Mouse (Mus musculus) mature B cell (primary cell): ENCODE data around the gene Rnf10.

Experiments
- in situ Hi-C: fragments of 300-500 bp; cut with MboI; formaldehyde crosslinking; loops from 2 replicates; pipeline ENCODE4 v1.14.3; 2019

The Rnf10 gene

DNA sequence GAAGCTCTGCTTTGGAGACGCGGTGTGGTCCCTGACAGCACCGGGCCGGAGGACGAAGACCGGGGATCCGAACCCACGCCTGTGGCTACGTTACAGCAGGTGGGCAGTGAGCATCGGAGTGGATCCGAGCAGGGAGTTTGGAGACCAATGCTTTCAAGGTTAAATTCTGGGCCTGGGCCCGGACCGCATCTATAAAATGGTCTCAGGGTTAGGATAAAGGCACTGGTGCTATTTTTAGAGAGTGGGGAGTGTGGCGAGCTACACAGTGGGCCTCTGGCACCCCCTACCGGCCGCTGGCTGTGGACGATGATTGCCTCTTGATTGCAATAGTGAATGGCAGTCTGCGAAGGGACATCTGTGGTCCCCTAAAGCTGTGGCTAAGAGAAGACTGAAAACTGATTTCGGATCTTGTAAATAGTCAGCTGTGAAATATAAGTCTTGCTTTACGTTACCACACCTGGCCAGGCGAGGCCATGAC is 36.9 kb downstream of the Rnf10 start, which contains the start of gene Pop5:
Pop5 (plus strand) TSS at position 51 of the 478 bp plus-strand sequence.
- in situ Hi-C loops, result no loop called here

DNA sequence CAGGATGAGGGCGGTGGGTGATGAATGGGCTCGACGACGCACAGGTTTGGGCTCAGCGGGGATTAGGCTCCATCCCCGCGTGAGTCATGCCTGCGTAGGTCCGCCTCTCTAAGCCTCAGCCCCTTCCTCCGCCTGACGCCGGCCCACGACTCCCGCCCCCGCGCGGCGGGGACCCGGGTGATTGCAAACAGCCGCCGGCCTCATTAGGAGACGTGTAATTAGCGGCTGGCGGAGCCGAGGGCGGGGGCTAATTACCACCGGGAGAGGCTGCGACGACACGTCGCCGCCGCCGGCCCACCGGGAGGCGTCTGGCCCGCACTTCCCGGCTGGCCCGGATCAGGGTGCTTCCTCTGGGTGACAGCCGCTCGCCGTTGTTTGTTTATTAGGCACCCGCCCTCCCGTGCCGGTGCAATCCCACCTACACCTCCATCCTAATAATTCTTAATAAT is 37.4 kb downstream of the Rnf10 start:
- in situ Hi-C loops, result no loop called here

DNA sequence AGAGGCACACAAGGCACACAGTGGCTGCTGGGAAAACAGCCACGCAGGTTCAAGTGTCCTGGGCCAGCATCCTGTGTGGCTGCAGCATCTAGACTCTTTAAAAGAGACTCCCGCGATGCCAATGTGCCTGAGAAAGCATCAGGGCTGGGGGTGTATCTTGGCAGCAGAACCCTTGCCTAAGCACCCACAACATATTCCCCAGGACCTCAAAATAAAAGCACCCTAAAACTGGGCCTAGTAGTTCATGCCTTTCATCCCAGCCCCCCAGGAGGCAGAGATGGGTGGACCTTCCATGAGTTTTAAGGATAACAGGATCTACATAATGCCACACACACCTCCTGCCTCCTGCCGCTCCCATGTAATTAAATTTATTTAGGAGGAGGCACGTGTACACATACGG is 38.2 kb downstream of the Rnf10 start:
- in situ Hi-C loops, result no loop called here

DNA sequence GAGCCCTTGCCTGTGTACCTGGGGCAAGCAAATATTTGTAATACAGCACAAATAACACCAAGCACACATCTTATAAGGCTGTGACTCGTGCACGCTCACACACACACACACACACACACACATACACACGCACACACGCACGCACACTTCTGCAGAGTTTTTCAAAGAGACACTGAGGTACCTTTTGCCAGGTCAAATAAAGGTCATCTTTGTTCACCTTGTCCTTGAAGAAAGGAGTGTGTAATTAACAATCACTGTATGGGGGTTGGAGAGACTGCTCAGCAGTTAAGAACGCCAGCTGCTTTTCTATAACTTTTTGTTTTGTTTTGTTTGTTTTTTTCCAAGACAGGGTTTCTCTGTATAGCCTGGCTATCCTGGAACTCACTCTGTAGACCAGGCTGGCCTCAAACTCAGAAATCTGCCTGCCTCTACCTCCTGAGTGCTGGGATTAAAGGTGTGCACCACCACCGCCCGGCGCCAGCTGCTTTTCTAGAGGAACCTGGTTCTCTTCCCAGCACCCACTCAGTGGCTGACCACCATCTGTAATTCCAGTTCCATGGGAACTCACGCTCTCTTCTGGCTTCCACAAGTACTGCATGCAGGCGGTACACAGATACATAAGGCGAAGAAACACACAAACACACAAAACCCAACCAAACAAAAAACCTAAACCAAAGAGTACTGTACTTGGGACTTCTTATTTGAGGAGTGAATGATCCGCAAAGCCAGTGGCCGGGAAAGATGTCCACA is 39.5 kb downstream of the Rnf10 start:
- in situ Hi-C loops, result no loop called here

GRCm38 (mm10) chr5:115232516-115232915 is 40.2 kb downstream of the Rnf10 start:
- in situ Hi-C loops, result no loop called here

DNA sequence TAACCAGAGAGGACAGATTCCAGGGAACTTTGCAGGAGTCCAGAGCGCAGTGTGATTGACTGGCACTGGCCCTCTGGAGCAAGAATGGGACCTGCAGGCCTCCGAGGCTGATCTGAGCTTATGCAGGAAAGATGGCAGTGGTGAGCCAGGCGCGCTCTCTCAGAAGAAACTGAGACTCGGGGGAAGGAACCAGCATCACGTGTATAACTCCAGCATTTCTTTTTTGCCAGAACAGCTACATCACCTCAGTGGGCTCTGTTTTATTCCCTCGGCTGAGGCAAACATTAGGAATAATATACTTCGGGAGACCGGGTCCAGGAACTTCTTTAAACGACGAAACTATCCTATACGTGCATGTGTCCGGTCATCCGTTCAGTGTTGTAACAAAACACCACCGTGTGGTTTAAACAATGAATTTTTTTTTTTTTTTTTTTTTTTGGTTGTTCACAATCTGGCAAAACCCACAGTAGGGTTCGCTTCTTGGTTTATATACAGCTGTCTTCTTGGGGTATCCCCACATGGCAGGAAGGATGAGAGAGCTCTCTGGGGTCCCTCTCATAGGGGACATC is 41.1 kb downstream of the Rnf10 start:
- in situ Hi-C loops, result no loop called here

- in situ Hi-C loops, result no loop called here
Measured at GRCm38 (mm10) chr5:115230830-115231551, 41.7 kb downstream of the Rnf10 start.

DNA sequence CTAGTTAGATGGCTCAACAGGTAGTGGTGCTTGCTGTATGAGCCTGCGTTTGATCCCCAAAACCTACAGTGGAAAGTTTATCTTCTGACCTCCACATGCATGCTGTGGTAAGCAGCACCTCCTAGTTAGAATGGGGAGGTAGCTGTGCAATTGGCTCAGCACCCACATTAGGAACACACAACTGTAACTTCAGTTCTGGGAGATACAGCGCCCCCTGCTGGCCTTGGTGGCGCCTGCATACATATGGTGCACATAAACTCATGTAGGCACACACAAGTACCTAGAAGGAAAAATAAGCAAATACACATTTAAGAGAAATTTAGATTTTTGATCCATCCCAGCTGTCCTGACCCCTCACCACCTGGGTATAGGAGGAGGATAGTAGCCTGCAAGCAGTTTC is 50.2 kb downstream of the Rnf10 start:
- in situ Hi-C loops, result no loop called here

DNA sequence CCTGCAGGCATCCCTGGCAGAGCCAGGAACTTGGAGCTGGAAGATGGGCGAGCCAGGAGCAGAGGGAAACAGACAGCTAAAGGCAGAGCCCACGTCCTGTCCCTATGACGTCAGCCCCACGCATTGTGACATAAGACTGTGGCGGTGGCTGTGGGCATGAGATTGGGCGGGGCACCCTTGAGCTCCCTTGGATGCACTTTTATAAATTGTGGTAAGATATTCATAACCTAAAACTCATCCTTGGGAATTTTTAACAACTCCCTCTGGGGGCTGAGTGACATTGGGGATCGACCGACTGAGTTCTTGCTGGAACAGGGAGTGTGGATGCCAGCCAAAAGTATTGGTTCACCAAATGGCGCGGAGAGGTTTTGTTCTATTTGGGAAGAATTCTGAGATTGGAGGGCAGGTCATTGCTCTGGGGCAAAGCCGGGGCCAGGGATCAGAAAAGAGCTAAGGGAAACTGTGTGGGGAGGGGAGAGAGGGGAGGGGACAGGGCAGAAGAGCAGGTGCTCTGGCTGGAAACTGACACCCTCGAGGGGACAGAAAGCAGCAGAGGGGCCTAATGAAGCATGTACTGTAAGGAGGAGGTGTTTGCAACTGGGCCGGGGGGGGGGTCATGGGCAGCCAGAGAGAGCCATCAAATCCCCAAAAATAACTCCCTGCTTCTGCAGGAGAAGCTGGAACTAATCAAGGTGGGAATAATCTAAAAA is 51.6 kb downstream of the Rnf10 start:
- in situ Hi-C loops, result no loop called here

- in situ Hi-C loops, result no loop called here
Measured at GRCm38 (mm10) chr5:115217998-115218397, 54.7 kb downstream of the Rnf10 start.

DNA sequence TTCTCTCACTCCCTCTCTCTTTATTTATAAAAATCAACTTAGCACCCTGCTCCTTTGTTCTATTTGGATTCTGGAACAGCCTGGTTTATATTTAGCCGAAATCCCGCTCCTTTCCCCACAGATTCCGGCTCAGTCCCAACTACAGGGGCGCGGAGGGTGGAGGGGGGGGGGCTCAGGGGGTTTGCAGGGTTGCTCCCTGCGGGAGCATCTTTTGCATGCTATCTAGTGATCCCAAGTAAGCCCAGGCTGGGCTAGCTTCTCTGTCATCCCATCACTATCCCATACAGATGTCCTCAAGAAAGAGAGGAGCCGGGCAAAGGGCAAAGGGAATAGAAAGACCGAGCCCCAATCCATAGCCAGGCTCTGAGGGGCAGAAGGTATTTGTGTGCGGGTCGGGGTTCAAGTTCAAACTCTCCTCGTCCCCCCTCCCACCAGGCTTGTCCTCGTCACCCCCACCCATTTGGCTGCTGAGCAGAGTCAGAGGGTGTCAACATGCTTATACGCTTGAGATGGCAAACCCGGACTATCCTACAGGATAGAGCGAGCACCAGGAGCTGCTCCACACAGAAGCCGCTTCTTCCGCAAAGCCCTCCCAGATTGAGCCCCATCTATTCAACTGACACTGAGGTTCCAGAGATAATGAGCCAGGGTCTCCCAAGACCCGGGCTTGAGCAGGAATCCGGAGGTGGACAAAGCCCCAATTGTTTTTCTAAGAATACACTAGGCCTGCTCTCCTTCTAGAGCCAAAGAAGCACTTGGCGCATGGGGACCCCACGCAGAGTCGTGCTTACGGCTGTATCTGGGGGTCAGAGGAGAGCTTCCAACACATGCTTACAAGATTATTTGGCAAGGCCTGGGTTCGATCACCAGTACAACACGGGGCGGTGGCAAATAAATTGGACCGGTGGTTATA is 57.2 kb downstream of the Rnf10 start:
- in situ Hi-C loops, result no loop called here

- in situ Hi-C loops, result no loop called here
Measured at GRCm38 (mm10) chr5:115214864-115215263, 57.8 kb downstream of the Rnf10 start.

- in situ Hi-C loops, result no loop called here
Measured at GRCm38 (mm10) chr5:115212861-115213260, 59.8 kb downstream of the Rnf10 start.

DNA sequence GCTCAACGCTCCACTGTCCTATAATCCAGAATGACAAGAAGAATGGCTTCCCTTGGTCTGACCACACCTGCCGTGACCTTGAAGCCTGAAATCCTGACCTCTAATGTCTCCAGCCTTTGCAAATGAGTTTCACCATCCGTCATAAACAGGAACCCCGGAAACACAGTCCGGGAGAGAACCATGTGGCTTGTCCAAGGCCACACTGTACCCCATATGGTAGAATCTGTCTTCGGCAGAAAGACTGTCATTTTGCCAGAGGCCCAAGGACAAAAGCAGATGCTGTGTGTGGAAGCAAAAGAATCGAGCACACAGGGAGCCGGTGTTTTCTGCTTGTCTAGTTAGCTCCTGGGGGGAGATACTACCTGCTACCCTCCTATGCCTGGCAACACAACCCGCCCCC is 60.2 kb downstream of the Rnf10 start:
- in situ Hi-C loops, result no loop called here

DNA sequence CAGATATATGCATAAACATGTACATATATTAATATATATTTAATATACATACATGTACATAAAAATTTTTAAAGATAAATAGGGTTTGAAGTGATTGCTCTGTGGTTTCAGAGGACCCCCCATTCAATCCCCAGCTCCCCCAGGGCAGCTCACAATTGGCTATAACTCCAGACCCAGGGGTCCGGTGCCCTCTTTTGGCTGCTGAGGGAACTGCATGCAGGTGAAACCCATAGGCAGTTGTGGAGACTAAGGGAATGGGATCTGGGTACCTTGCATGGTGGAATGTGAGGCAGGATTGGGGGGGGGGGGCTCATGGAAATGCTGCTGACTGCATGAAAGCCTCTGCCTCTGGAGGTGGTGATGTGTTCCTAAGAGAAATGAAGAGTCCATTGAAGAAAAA is 62.3 kb downstream of the Rnf10 start:
- in situ Hi-C loops, result no loop called here

GRCm38 (mm10) chr5:115208601-115209000 is 64.1 kb downstream of the Rnf10 start:
- in situ Hi-C loops, result no loop called here

- in situ Hi-C loops, result no loop called here
Measured at GRCm38 (mm10) chr5:115207892-115208291, 64.8 kb downstream of the Rnf10 start.

GRCm38 (mm10) chr5:115207244-115207643 is 65.5 kb downstream of the Rnf10 start:
- in situ Hi-C loops, result no loop called here

GRCm38 (mm10) chr5:115204562-115205311 is 68.0 kb downstream of the Rnf10 start:
- in situ Hi-C loops, result no loop called here
